Mouse (Mus musculus): ENCODE measurements around the gene Kntc1.
"Not testable (repeated sequence)": the region's sequence is repeated elsewhere in the genome, so short reads cannot be mapped to it uniquely, and the experiment has no call there.

Gene Kntc1

GRCm38 (mm10) chr5:123749065-123750064 is at the start of gene Kntc1, which contains the start of gene Rsrc2:
Gene Kntc1, plus strand, starts transcription at chr5:123749716.
Gene Rsrc2, minus strand, starts transcription at chr5:123749414.
- peak; percentile 98 for DNase-seq (ENCODE audit: inconsistent ontology term)

GRCm38 (mm10) chr5:123700625-123701024 is 48.9 kb upstream of the Kntc1 start:
- DNase-seq (ENCODE audit: inconsistent ontology term): peak; percentile 45

GRCm38 (mm10) chr5:123708598-123708997 is 40.9 kb upstream of the Kntc1 start:
- DNase-seq (ENCODE audit: inconsistent ontology term): no peak

GRCm38 (mm10) chr5:123709571-123709970 is 39.9 kb upstream of the Kntc1 start:
- DNase-seq (ENCODE audit: inconsistent ontology term): no peak

GRCm38 (mm10) chr5:123713782-123714181 is 35.7 kb upstream of the Kntc1 start:
- no peak for DNase-seq (ENCODE audit: inconsistent ontology term)

- no peak for DNase-seq (ENCODE audit: inconsistent ontology term)
These were observed 34.9 kb upstream of the Kntc1 start for GRCm38 (mm10) chr5:123714622-123715021.

GRCm38 (mm10) chr5:123720328-123721311 is 28.9 kb upstream of the Kntc1 start, which contains the start of gene Zcchc8:
Gene Zcchc8, minus strand, starts transcription at chr5:123721100.
- DNase-seq (ENCODE audit: inconsistent ontology term): peak; percentile 95

- DNase-seq (ENCODE audit: inconsistent ontology term): not testable (repeated sequence)
These were observed 25.7 kb upstream of the Kntc1 start for GRCm38 (mm10) chr5:123723816-123724215.

- DNase-seq (ENCODE audit: inconsistent ontology term): no peak
These were observed 18.5 kb upstream of the Kntc1 start for GRCm38 (mm10) chr5:123730981-123731380.

GRCm38 (mm10) chr5:123744358-123744757 is 5.2 kb upstream of the Kntc1 start:
- no peak for DNase-seq (ENCODE audit: inconsistent ontology term)

- peak; percentile 72 for DNase-seq (ENCODE audit: inconsistent ontology term)
These were observed 3.3 kb upstream of the Kntc1 start for GRCm38 (mm10) chr5:123746253-123746652.

GRCm38 (mm10) chr5:123747604-123748003 is 1.9 kb upstream of the Kntc1 start:
- DNase-seq (ENCODE audit: inconsistent ontology term): no peak

- DNase-seq (ENCODE audit: inconsistent ontology term): no peak
These were observed 1.0 kb upstream of the Kntc1 start for GRCm38 (mm10) chr5:123748339-123749064.

GRCm38 (mm10) chr5:123765506-123765905 is 16.0 kb downstream of the Kntc1 start:
- DNase-seq (ENCODE audit: inconsistent ontology term): no peak

GRCm38 (mm10) chr5:123766455-123766854 is 16.9 kb downstream of the Kntc1 start:
- DNase-seq (ENCODE audit: inconsistent ontology term): not testable (repeated sequence)

- no peak for DNase-seq (ENCODE audit: inconsistent ontology term)
These were observed 23.9 kb downstream of the Kntc1 start for GRCm38 (mm10) chr5:123773441-123773840.

GRCm38 (mm10) chr5:123780716-123781115 is 31.2 kb downstream of the Kntc1 start:
- no peak for DNase-seq (ENCODE audit: inconsistent ontology term)

GRCm38 (mm10) chr5:123781864-123782263 is 32.3 kb downstream of the Kntc1 start:
- DNase-seq (ENCODE audit: inconsistent ontology term): no peak

GRCm38 (mm10) chr5:123788976-123789375 is 39.5 kb downstream of the Kntc1 start:
- DNase-seq (ENCODE audit: inconsistent ontology term): no peak

- DNase-seq (ENCODE audit: inconsistent ontology term): no peak
These were observed 43.6 kb downstream of the Kntc1 start for GRCm38 (mm10) chr5:123793081-123793480.

- no peak for DNase-seq (ENCODE audit: inconsistent ontology term)
These were observed 56.8 kb downstream of the Kntc1 start for GRCm38 (mm10) chr5:123806334-123806733.
